In the genomic region with DNA sequence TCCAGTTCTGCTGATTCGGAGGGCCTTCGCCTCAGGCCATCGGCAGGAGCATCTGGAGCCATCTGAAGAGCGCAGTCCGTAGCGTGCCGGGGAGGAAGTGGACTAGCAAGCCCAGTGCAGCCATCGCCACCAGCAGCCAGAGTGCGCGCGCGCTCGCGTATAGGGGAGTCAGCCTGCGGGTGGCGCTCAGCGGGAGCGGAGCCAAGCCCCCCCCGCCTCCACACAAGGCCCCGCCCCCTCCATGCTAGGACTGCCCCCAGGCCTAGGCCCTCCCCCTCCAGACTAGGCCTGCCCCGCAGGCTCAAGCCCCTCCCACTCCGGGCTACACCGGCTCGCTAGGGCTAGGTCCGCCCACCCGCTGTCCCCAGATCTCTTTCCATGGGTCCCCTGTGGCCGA, we compare ENCODE assay signal across 8 mouse cellular contexts. TPM values are rescaled to one million over a fixed set of nuclear protein-coding genes. Genes with fewer than 3 reads are reported as not detected.
DNase-seq lines count a peak whose midpoint lies in the region; ATAC-seq lines count a peak whose summit lies in the region.

No protein-coding gene starts in this region.

- peak; percentile 89 for ATAC-seq in hindbrain, embryonic 12.5 days (ENCODE audit: low FRiP score)

- H3K79me2 ChIP-seq in macrophage (ENCODE audit: inconsistent target) = no peaks in the 10 kb centered on the region

- WGBS in hindbrain, embryonic 12.5 days = under 1% methylated on average over 27 of the region's 27 CpGs
- WGBS in macrophage (ENCODE audit: missing documents) = under 1% methylated on average over 22 of the region's 27 CpGs

- H3K27me3 ChIP-seq in hindbrain, embryonic 12.5 days = peaks cover 41% of the 10 kb centered on the region

- H3K4me2 ChIP-seq in hindbrain, embryonic 12.5 days (replicated peaks) = peak overlapping the region; percentile 84

- no peaks in the 10 kb centered on the region for H3K9me3 ChIP-seq in hindbrain, embryonic 12.5 days (replicated peaks)

- peak overlapping the region; percentile 56 for H3K4me3 ChIP-seq in hindbrain, embryonic 12.5 days
- H3K4me3 ChIP-seq in macrophage (ENCODE audit: inconsistent target) = peak overlapping the region; percentile 29

- peak; percentile 89 for DNase-seq in T-cell, adult 2 months (ENCODE audit: low spot score)
- DNase-seq in cerebellum, postnatal 14 days = peak; percentile 76 to 79
- DNase-seq in frontal cortex, postnatal 14 days (ENCODE audit: low spot score in 2 of 2) = peak; percentile 68
- peak; percentile 75 to 77 for DNase-seq in left cerebral cortex, adult 18-20 months (ENCODE audit: low spot score in 2 of 2)
- peak; percentile 94 for DNase-seq in retina, postnatal 1 day
- peak; percentile 91 for DNase-seq in thymus, postnatal 36 days

- no peak overlapping the region for H3K27ac ChIP-seq in hindbrain, embryonic 12.5 days
- 0 out of 2 replicates have a peak overlapping the region, but pooled peaks have one; percentile 13 for H3K27ac ChIP-seq in macrophage

- peaks cover 14% of the 10 kb centered on the region for H3K4me1 ChIP-seq in hindbrain, embryonic 12.5 days

- H3K36me3 ChIP-seq in hindbrain, embryonic 12.5 days = peaks cover 31% of the 10 kb centered on the region
- H3K36me3 ChIP-seq in macrophage (ENCODE audit: inconsistent target) = peaks cover 34% of the 10 kb centered on the region

- H3K9ac ChIP-seq in hindbrain, embryonic 12.5 days = peak overlapping the region; percentile 61

RNA-seq across cellular contexts. Expression of gene Ltc4s, which starts 1.9 kb away (rescaled TPM):
- polyA plus RNA-seq in hindbrain, embryonic 12.5 days (2016; fragmentation: Nextera tagmentation; extraction: Ambion mirVana) = 0.61 and 1.3 TPM in 2 replicates
- 1 to 10 TPM; 6.1 to 7.0 TPM for total RNA-seq in left cerebral cortex, adult 18-20 months (2021)
- 1 to 10 TPM in 16 of 26 experiments, not detected in 10; 1.1 to 9.0 (median 4.6) TPM for total RNA-seq in macrophage (2018; cell fraction: chromatin; rRNA removed)
- 10 to 100 TPM in 12 of 26 experiments, 1 to 10 TPM in 13, under 1 TPM in 1; 0.96 to 18.9 (median 6.4) TPM for total RNA-seq in macrophage (2018; cell fraction: cytosol; rRNA removed)
- total RNA-seq in macrophage (2018; cell fraction: nucleus; rRNA removed) = 10 to 100 TPM in 10 of 26 experiments, 1 to 10 TPM in 12, not detected in 4; 1.2 to 17.6 (median 8.1) TPM
- polyA plus RNA-seq in macrophage (2018) = 6.5 to 23.2 TPM (median 6.5 TPM) in 3 replicates

RNA-seq across cellular contexts. Expression of gene Mgat4b, which starts 25.8 kb away (rescaled TPM):
- 45.1 and 52.8 TPM in 2 replicates for polyA plus RNA-seq in hindbrain, embryonic 12.5 days (2016; fragmentation: Nextera tagmentation; extraction: Ambion mirVana)
- 10 to 100 TPM; 65.8 to 72.0 TPM for total RNA-seq in left cerebral cortex, adult 18-20 months (2021)
- 100 to 1,000 TPM in 8 of 26 experiments, 10 to 100 TPM in 18; 41.6 to 398 (median 88.9) TPM for total RNA-seq in macrophage (2018; cell fraction: chromatin; rRNA removed)
- total RNA-seq in macrophage (2018; cell fraction: cytosol; rRNA removed) = 10 to 100 TPM; 50.5 to 85.9 (median 70.2) TPM
- 100 to 1,000 TPM in 8 of 26 experiments, 10 to 100 TPM in 18; 57.5 to 143 (median 87.9) TPM for total RNA-seq in macrophage (2018; cell fraction: nucleus; rRNA removed)
- polyA plus RNA-seq in macrophage (2018) = 34.3 to 55.7 TPM (median 49.2 TPM) in 3 replicates

RNA-seq across cellular contexts. Expression of gene Sqstm1, which starts 25.9 kb away (rescaled TPM):
- polyA plus RNA-seq in hindbrain, embryonic 12.5 days (2016; fragmentation: Nextera tagmentation; extraction: Ambion mirVana) = 231 and 234 TPM in 2 replicates
- total RNA-seq in left cerebral cortex, adult 18-20 months (2021) = 100 to 1,000 TPM; 492 to 540 TPM
- total RNA-seq in macrophage (2018; cell fraction: chromatin; rRNA removed) = 1,000 to 10,000 TPM in 16 of 26 experiments, 100 to 1,000 TPM in 10; 388 to 4,292 (median 1,510) TPM
- 1,000 to 10,000 TPM in 13 of 26 experiments, 100 to 1,000 TPM in 13; 523 to 2,418 (median 986) TPM for total RNA-seq in macrophage (2018; cell fraction: cytosol; rRNA removed)
- 1,000 to 10,000 TPM in 17 of 26 experiments, 100 to 1,000 TPM in 9; 377 to 2,781 (median 1,417) TPM for total RNA-seq in macrophage (2018; cell fraction: nucleus; rRNA removed)
- 491 to 809 TPM (median 572 TPM) in 3 replicates for polyA plus RNA-seq in macrophage (2018)

RNA-seq across cellular contexts. Expression of gene Maml1, which starts 55.6 kb away (rescaled TPM):
- polyA plus RNA-seq in hindbrain, embryonic 12.5 days (2016; fragmentation: Nextera tagmentation; extraction: Ambion mirVana) = 7.6 and 8.1 TPM in 2 replicates
- total RNA-seq in left cerebral cortex, adult 18-20 months (2021) = 10 to 100 TPM; 10.3 to 10.7 TPM
- 10 to 100 TPM; 15.2 to 34.3 (median 22.0) TPM for total RNA-seq in macrophage (2018; cell fraction: chromatin; rRNA removed)
- 10 to 100 TPM; 13.2 to 25.2 (median 20.7) TPM for total RNA-seq in macrophage (2018; cell fraction: cytosol; rRNA removed)
- total RNA-seq in macrophage (2018; cell fraction: nucleus; rRNA removed) = 10 to 100 TPM; 18.2 to 33.5 (median 26.4) TPM
- 9.9 to 14.8 TPM (median 12.5 TPM) in 3 replicates for polyA plus RNA-seq in macrophage (2018)
